Mouse (Mus musculus): ENCODE data around the gene Stk24. TPM values are rescaled to one million over a fixed set of nuclear protein-coding genes. Genes with fewer than 3 reads are reported as not detected.

Gene Stk24
- polyA plus RNA-seq, 1 experiment from 2014 or later, result 18.7 TPM

DNA sequence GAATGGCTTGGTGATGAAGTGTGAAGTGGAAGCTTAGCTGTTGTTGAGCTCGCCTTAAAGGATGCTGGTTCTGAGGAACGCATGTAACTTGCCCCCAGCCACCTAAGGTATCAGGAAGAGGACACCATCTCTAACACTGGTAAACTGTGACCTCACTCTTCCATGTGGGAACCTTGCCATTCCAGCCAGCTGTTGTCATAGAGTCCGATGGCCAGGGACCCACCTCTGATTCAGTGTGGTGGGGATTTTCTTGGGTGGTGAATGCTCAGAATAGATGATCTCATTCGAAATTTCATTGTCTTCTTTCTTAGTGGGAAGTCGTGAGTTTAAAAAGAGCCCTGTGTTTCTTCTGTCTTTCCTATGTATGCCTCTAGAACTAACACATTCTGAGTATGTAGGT, 128.7 kb downstream of the Stk24 start:
- Histone ChIP-seq H3K36me3 (no peaks in the 10 kb centered on the region), H3K9ac (no peak overlapping the region), H3K4me2 (no peak overlapping the region), H3K9me3 (no peaks in the 10 kb centered on the region), H3K4me3 (no peak overlapping the region), H3K27me3 (no peaks in the 10 kb centered on the region), H3K27ac (replicated peaks) (no peak overlapping the region), H3K4me1 (replicated peaks) (no peaks in the 10 kb centered on the region; the same call in 1 of the 2 replicates)
- 77% methylated on average over 5 of the region's 5 CpGs for WGBS
- ATAC-seq (ENCODE audit: low FRiP score, low read depth), result no peak

- H3K4me3 ChIP-seq, result no peak overlapping the region
- peaks cover 11% of the 10 kb centered on the region for H3K36me3 ChIP-seq
- no peaks in the 10 kb centered on the region; the same call in 1 of the 2 replicates for H3K4me1 ChIP-seq (replicated peaks)
- no peak overlapping the region for H3K27ac ChIP-seq (replicated peaks)
- H3K27me3 ChIP-seq, result no peaks in the 10 kb centered on the region
- WGBS, result 84% methylated on average over 5 of the region's 5 CpGs
- H3K4me2 ChIP-seq, result no peak overlapping the region
- H3K9ac ChIP-seq, result no peak overlapping the region
- ATAC-seq (ENCODE audit: low FRiP score, low read depth), result no peak
- H3K9me3 ChIP-seq, result no peaks in the 10 kb centered on the region
Measured at GRCm38 (mm10) chr14:121248346-121248745, 131.5 kb downstream of the Stk24 start.

GRCm38 (mm10) chr14:121247287-121247686, 132.5 kb downstream of the Stk24 start:
- Histone ChIP-seq H3K4me2 (no peak overlapping the region), H3K4me3 (no peak overlapping the region), H3K27me3 (no peaks in the 10 kb centered on the region), H3K9ac (no peak overlapping the region), H3K4me1 (replicated peaks) (no peaks in the 10 kb centered on the region; the same call in 1 of the 2 replicates), H3K36me3 (peaks cover 17% of the 10 kb centered on the region), H3K27ac (replicated peaks) (no peak overlapping the region), H3K9me3 (no peaks in the 10 kb centered on the region)
- no peak for ATAC-seq (ENCODE audit: low FRiP score, low read depth)
- WGBS, result 55% methylated on average over 7 of the region's 7 CpGs

- Histone ChIP-seq H3K27me3 (no peaks in the 10 kb centered on the region), H3K4me3 (no peak overlapping the region), H3K9ac (no peak overlapping the region), H3K4me2 (no peak overlapping the region), H3K36me3 (peaks cover 19% of the 10 kb centered on the region), H3K4me1 (replicated peaks) (no peaks in the 10 kb centered on the region; the same call in 1 of the 2 replicates), H3K9me3 (no peaks in the 10 kb centered on the region), H3K27ac (replicated peaks) (no peak overlapping the region)
- no peak for ATAC-seq (ENCODE audit: low FRiP score, low read depth)
- 73% methylated on average over 14 of the region's 14 CpGs for WGBS
Measured at GRCm38 (mm10) chr14:121246048-121246731, 133.6 kb downstream of the Stk24 start.

DNA sequence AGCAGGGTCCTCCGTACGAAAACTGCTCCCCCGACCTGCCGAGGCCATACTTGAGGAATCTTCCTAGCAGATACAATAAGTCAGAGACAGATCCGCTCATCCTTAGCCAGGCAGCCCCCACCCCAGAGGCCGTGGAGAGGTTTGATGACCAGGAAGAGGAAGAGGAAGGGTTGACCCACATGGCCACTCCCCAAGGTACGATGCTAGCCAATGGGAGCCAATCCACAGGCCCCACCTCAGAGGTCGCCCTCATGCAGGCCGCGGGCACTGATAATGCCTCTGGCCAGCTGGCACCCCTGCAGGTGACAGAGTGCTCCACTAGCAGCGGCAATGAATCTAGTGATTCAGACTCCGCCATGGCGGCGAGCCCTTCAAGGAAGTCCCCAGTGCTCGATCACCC, 135.7 kb downstream of the Stk24 start:
- Histone ChIP-seq H3K36me3 (peaks cover 31% of the 10 kb centered on the region), H3K9me3 (no peaks in the 10 kb centered on the region), H3K4me1 (replicated peaks) (no peaks in the 10 kb centered on the region; the same call in 1 of the 2 replicates), H3K4me2 (no peak overlapping the region), H3K4me3 (no peak overlapping the region), H3K9ac (no peak overlapping the region), H3K27ac (replicated peaks) (no peak overlapping the region), H3K27me3 (no peaks in the 10 kb centered on the region)
- WGBS, result 93% methylated on average over 15 of the region's 15 CpGs
- ATAC-seq (ENCODE audit: low FRiP score, low read depth), result no peak

- 89% methylated on average over 8 of the region's 8 CpGs for WGBS
- H3K9ac ChIP-seq, result no peak overlapping the region
- H3K4me2 ChIP-seq, result no peak overlapping the region
- peaks cover 33% of the 10 kb centered on the region for H3K36me3 ChIP-seq
- H3K4me1 ChIP-seq (replicated peaks), result 0 out of 2 replicates have a peak, but pooled peaks cover 6% of the 10 kb centered on the region
- no peaks in the 10 kb centered on the region for H3K27me3 ChIP-seq
- H3K27ac ChIP-seq (replicated peaks), result no peak overlapping the region
- no peaks in the 10 kb centered on the region for H3K9me3 ChIP-seq
- no peak for ATAC-seq (ENCODE audit: low FRiP score, low read depth)
- H3K4me3 ChIP-seq, result no peak overlapping the region
Measured at GRCm38 (mm10) chr14:121239386-121239785, 140.4 kb downstream of the Stk24 start.

- Histone ChIP-seq H3K9me3 (no peaks in the 10 kb centered on the region), H3K4me2 (no peak overlapping the region), H3K4me1 (replicated peaks) (0 out of 2 replicates have a peak, but pooled peaks cover 6% of the 10 kb centered on the region), H3K9ac (no peak overlapping the region), H3K4me3 (no peak overlapping the region), H3K36me3 (peaks cover 32% of the 10 kb centered on the region), H3K27me3 (no peaks in the 10 kb centered on the region), H3K27ac (replicated peaks) (no peak overlapping the region)
- WGBS, result 94% methylated on average over 10 of the region's 10 CpGs
- no peak for ATAC-seq (ENCODE audit: low FRiP score, low read depth)
Measured at GRCm38 (mm10) chr14:121238727-121239126, 141.1 kb downstream of the Stk24 start.

DNA sequence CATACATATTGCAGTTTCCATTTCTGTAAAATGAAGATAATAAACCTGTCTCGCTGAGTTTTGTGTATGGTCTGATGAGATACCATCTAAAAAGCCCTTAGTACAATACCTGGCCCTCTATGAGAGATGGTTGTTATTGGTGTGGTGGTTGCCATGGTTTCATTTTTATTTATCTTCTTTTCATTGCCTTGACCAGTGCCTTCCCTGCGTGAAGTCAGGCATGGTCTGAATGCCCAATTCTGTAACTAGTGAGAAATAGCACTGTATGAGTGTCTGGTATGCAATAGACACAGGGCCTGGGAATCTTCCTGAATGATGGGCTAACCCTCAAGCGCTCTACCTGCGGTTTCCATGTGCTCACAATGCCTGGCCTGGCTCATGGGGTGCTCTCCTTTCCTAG, 143.1 kb downstream of the Stk24 start:
- H3K4me1 ChIP-seq (replicated peaks), result 0 out of 2 replicates have a peak, but pooled peaks cover 6% of the 10 kb centered on the region
- H3K4me3 ChIP-seq, result no peak overlapping the region
- WGBS, result 57% methylated on average over 4 of the region's 4 CpGs
- peaks cover 42% of the 10 kb centered on the region for H3K36me3 ChIP-seq
- H3K27me3 ChIP-seq, result no peaks in the 10 kb centered on the region
- no peak overlapping the region for H3K9ac ChIP-seq
- H3K9me3 ChIP-seq, result no peaks in the 10 kb centered on the region
- ATAC-seq (ENCODE audit: low FRiP score, low read depth), result no peak
- no peak overlapping the region for H3K4me2 ChIP-seq
- no peak overlapping the region for H3K27ac ChIP-seq (replicated peaks)

Other genes starting within 250 kb of the Stk24 start
- gene Slc15a1, start 125.2 kb upstream of the Stk24 start, polyA plus RNA-seq (2015; fragmentation: Nextera tagmentation; extraction: Ambion mirVana), result 0.06 and 0.08 TPM in 2 replicates

Data from hindbrain, embryonic 15.5 days (tissue).